Mouse (Mus musculus): ENCODE measurements around the gene Slc2a4.
A peak's percentile ranks its signal among the peaks of the same experiment; 100 is the strongest.

The Slc2a4 gene

DNA sequence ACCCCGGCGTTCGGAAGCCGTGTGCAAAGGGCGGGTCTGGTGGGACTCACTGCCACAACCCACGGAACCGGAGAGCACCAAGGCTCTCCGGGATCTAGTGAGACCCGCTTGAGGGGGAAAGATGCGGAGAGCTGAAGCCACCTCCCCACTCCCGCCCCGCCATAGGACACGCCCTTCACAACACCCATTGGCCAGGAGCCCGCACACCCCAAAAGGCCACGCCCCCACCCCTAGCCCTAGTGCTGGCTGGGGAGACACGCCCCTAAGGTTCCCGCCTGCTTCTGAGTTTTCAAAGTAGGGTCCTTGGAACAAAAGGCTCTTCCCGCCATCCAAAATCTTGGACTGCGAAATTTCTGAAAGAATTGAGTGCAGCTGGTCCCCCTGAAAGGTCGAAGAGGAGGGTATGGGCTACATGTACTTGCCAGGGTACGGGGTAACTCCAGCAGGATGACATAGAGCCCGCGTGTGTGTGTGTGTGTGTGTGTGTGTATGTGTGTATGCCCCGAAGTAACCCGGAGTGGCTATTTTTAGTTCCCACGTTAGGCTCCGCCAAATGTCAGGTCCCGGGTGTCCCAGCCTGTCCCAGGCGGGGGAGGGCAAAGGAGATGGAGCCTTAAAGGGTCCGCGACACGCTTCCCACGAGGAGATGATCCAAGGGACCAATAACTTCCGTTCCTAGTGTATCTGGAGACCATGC is at the start of gene Slc2a4:
Gene Slc2a4, minus strand, starts transcription at position 123 of the 697 bp plus-strand sequence.
- no peak for DNase-seq (ENCODE audit: low spot score)

DNA sequence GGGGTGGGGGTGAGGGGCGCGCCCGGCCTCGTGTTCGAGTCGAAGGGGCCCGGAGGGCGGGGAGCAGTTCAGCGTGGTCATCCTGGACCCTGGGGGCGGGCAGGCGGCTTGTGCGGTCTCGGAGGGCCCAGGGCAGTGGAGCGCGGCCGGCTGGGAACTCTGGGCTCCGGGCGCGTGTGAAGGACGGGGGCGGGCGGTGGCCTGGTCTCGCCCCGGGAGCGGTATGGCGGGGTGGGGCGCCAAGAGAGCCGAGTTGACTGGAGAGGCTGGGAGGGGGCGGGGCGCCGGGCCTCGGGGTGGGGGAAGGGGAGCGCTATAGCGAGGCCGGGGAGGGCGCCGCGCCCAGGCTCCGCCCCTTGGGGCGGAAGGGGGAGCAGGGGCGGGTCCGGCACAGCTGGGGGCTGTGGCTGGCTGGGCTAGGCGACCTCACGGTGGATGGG is 49.1 kb upstream of the Slc2a4 start:
- DNase-seq (ENCODE audit: low spot score) = peak; percentile 72

DNA sequence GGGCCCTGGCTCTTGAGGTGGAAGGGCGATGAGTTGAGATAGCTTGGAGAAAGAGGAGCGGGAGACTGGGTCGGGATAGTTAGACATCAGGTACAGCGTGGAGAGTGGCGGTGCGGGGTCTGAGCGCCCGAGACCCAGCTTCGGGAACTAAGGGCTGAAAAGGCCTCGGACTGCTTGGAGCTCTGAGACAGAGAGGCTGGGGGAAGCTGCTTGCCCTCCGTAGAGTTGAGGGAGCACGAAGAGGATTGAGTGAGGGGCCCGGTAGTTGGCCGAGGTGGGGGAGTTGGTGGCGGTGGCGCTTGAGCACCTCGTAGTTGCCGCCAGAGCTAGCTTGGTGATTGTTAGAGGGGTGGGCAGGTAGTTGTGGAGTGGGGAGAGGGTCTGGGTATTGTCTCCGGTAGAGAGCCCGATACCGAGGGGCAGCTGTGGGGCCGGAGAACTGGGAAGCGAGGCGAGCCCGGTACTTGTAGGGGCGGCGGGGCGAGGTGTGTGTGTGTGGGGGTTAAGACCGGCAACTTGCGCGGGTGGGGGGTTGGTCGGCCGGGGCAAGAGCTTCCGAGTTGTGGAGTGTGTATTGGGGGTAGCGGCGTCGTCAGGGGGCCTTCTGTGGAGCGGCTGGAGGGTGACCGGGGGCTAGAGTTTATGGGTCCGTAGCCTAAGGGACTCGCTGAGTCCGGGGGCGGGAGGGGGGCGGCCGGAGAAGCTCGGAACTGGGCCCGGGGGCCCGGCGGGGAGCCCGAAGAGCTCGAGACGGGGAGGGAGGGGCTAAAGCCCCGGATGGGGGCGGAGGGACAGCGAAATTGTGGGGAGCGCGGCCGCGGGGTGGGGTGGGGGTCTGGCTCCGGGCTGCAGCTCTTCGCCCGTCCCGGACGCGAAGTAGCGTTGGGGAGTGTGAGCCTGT is 48.4 kb upstream of the Slc2a4 start:
- DNase-seq (ENCODE audit: low spot score) = no peak

DNA sequence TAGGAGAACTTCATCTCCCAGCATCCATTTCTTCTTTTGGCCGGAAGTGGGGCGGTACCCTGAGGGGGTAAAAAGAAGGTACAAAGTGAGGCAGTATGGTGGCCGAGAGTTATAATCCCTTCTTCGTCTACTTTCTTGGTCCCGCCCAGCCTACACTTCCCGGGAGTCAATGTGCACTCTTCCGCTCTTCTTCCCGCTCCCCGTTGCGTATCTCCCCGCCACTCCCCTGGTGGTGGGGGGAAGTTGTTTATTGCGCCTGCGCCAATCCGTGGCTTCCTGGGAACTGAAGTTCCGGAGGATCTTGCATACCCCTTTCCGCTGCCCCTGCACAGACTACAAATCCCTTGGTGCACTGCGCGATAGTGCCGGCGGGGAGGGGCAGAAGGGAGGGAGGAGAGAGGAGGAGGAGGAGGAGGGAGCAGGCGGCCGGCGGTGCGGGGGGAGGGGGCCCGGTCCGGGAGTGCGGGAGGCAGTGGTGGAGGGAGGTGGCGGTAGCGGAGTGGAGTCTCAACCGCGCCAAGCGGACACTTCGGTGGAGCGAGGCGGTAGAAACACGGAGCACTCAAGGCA is 47.5 kb upstream of the Slc2a4 start, which contains the start of gene Phf23:
Gene Phf23, plus strand, starts transcription at position 387 of the 570 bp plus-strand sequence.
- peak; percentile 97 for DNase-seq (ENCODE audit: low spot score)

DNA sequence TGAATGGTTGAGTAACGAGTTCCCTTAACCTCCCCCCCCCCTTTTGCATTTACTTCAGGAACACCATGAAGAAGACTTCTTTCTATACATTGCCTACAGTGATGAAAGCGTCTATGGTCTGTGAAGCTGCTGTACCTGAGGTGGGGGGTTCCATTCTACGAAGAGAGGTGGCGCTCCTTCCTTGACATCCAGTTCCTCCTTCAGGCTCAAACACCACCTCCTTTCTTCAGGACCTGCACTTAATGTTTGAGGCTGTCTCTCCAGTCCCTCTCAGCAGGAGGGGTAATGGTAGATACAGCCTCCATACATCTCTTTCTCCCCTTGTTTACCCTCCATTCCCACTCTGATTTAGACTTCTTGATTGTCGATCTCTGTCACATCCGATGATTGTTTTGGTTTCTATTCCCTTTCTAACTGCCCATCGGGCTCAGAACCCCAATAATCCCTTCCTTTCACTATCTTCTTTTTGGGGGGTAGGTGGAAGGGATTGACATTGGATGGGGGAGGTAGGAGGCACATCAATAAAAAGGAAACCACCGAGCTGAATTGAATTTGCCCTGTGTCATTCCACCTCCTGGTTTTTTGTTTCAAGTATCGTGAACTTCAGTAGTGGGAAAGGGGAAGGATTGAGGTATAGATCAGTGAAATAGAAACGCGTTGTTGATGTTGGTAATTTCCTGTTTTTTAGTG is 46.6 kb upstream of the Slc2a4 start:
- DNase-seq (ENCODE audit: low spot score) = no peak

DNA sequence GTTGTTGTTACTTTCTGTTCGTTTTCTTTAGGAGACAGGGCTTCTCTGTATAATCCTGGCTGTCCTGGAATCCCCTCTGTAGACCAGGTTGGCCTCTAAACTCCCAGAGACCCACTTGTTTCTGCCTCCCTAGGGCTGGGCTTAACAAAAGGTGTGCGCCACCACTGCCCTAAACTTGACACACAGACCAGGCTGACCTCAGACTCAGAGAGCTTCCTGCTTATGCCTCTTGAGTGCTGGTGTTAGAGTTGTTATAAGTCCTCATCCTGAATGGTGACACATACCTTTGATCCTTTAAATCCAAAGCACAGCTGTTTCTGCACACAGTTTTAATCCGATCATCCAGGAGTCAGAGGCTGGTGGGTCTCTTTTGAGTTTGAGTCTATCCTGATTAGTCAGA is 44.9 kb upstream of the Slc2a4 start:
- no peak for DNase-seq (ENCODE audit: low spot score)

DNA sequence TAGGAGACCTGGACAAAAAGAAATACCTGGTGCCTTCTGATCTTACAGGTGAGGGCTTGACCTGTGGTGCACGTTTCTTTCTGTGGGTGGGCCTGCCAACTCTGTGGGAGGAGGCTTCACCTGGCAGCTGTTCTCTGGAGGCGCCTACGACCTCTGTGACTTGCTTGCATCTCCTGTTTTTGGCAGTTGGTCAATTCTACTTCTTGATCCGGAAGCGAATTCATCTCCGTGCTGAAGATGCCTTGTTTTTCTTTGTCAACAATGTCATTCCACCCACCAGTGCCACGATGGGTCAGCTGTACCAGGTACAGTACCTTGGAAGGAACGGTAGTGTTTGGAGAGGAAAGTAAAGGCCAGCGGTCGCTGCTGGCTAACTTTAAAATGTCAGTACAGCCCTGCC is 44.4 kb upstream of the Slc2a4 start:
- DNase-seq (ENCODE audit: low spot score) = no peak

DNA sequence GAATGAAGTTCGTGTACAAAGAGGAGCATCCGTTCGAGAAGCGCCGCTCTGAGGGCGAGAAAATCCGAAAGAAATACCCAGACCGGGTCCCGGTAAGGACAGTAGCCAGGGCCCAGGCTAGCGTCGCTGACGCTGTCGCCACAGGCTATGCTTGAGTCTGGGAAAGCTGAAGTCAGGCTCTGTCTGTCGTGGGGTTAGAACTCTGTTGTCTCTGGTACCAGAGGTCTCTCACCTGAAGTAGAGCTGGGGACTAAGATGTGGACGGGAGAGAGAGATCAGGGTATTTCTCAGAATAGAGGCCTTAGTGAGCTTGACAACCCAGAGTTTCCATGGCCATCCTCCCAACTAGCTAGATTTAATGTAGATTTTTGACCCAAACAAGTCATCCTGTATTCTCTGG is 43.7 kb upstream of the Slc2a4 start:
- no peak for DNase-seq (ENCODE audit: low spot score)

DNA sequence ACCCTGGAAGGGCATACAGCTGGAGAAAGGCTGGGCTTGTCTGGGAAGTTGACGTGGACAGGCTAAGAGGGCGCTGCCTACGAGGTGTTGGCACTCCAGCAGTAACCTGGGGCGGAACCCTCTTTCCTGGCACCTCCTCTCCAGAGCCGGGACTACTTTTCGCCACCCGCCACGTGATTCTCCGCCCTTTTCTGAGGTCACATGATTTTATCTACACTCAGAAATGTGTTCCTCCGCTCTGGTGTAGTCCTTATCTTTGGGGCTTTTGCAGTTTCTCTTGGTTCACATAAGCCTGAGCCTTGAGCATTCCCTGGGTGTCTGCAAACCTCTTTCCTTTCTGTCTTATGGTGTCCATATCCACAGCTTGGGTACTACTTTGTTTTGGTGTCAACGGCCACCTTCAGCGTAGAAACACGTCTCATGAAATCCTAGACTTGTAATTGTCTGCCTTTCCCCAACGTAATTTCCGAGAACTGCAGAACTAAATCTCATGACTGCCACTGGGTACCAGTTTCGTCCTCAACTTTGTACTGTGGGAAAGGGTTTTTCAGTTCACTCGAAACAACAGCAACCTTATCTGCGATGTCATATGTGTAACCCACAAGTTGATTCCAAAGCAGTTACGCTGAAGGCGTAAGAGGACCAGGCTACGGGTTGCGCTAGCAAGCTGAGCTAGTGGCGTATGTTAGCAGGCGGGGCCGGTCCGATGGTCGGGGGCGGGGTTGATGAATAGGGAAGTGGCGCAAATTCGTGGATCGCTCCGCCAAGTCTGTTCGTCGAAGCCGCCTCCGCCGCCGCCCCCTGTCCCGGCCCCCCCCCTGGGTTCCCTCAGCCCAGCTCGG is 43.1 kb upstream of the Slc2a4 start, which contains the start of gene Gabarap:
Gene Gabarap, plus strand, starts transcription at position 294 of the 842 bp plus-strand sequence.
- peak; percentile 93 for DNase-seq (ENCODE audit: low spot score)

DNA sequence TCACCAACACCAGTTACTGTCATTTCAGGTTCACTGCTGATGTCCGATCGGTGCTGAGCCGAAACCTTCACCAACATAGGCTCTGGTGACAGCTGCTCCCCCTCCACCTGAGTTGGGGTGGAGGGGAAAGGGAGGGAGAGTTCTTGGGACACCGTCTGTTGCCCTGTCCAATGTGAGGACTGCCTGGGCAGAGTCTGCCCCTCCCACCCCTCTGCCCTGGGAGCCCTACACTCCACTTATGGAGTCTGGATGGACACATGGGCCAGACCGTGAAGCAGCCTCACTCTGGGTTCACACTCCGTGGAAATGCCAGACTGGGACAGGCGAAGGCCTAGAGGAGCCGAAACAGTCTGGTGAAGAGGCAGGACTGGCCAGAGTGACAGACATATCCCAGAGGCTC is 42.0 kb upstream of the Slc2a4 start:
- DNase-seq (ENCODE audit: low spot score) = no peak

DNA sequence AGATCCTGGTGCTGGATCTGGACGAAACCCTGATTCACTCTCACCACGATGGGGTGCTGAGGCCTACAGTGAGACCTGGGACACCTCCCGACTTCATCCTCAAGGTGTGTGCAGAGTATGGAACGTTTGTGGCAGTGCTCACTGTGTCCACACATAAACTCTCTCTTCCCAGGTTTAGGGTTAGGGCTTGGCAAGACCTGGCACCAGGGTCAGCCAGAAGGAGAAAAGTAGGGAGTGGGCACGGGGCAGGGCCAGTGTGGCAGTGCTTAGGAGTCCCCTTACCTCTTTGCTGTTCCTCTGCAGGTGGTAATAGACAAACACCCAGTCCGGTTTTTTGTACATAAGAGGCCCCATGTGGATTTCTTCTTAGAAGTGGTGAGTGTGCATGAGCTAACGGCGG is 36.4 kb upstream of the Slc2a4 start:
- no peak for DNase-seq (ENCODE audit: low spot score)

DNA sequence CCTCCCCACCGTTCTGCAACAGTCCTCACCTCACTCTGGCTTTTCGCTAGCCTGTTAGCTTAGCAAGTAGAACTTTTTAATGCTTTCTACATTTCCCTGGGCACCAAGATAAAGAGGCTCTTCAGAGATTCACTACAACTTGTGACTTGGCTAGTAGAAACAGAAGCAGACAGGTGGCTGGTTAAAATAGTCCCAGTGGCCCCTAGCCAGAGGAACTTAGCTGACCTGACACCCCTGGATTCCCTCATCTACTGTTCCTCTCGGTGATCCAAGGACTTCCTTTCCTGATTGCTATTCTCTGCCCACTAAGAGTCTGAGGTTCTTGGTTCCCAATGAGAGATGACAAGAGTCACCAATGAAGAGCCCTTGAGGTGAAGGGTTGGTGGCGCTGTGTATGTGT is 35.4 kb upstream of the Slc2a4 start:
- no peak for DNase-seq (ENCODE audit: low spot score)

DNA sequence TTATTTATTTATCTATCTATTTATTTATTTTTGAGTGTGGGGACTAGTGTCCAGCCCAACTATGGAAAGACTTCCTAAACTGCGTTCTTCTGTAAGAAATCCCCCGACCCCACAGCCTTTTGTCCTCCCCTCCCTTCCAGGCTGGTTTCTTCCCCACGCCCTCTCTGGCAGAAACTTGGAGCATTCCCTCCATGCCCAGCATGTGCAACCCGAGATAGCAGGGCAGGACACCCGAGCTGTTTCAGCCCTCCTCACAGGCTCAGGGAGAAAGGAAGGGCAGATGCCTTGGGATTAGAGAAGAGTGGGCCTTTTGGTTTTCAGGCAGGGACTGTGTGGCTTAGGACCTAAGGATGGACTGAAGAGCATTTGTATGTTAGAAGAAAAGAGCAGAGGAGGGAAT is 34.9 kb upstream of the Slc2a4 start:
- DNase-seq (ENCODE audit: low spot score) = no peak

DNA sequence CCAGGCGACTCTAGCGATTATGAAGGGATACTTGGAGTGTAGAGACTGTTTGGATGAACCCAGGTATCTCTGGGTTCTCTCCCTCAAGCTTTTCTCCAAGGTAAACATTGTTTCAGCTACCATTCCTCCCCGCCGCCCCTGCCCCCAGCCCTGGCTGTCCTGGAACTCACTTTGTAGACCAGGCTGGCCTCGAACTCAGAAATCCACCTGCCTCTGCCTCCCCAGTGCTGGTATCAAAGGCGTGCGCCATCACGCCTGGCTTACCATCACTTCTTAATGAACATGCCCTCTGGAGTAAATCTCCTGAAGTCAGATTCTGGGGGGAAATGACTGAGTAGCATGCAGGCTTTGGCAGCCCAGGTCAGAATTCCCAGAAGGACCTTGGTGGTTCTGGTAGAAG is 34.2 kb upstream of the Slc2a4 start, which contains the start of gene Elp5:
Gene Elp5, minus strand, starts transcription at position 293 of the 400 bp plus-strand sequence.
- no peak for DNase-seq (ENCODE audit: low spot score)

DNA sequence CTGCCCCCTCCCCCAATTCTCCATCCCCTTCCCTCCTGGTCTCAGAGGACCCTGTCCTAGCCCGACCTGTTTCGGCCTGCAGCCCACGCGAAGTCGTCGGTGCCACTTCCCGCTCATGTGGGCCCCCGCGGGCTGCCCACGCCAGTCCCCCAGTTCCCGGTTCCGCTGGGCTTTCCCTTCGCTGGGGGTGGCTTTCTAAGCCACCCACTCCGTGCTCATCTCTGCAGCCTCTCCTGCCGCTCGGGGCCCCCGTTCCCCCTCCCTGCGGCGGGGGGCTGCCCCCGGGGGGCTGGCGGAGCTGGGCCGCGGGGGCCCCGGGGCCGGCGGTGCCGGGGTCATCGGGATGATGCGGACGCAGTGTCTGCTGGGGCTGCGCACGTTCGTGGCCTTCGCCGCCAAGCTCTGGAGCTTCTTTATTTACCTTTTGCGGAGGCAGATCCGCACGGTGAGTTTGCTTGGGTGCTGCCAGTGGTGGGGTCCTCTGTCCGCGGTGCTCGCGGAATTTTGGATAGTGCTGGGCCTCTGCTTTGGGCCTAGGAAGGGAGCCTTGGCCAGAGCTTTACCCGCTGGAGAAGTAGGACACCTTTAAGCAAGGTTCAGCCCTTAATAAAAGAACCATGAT is 33.3 kb upstream of the Slc2a4 start, which contains the start of gene Ctdnep1:
Gene Ctdnep1, plus strand, starts transcription at position 16 of the 622 bp plus-strand sequence.
- no peak for DNase-seq (ENCODE audit: low spot score)

DNA sequence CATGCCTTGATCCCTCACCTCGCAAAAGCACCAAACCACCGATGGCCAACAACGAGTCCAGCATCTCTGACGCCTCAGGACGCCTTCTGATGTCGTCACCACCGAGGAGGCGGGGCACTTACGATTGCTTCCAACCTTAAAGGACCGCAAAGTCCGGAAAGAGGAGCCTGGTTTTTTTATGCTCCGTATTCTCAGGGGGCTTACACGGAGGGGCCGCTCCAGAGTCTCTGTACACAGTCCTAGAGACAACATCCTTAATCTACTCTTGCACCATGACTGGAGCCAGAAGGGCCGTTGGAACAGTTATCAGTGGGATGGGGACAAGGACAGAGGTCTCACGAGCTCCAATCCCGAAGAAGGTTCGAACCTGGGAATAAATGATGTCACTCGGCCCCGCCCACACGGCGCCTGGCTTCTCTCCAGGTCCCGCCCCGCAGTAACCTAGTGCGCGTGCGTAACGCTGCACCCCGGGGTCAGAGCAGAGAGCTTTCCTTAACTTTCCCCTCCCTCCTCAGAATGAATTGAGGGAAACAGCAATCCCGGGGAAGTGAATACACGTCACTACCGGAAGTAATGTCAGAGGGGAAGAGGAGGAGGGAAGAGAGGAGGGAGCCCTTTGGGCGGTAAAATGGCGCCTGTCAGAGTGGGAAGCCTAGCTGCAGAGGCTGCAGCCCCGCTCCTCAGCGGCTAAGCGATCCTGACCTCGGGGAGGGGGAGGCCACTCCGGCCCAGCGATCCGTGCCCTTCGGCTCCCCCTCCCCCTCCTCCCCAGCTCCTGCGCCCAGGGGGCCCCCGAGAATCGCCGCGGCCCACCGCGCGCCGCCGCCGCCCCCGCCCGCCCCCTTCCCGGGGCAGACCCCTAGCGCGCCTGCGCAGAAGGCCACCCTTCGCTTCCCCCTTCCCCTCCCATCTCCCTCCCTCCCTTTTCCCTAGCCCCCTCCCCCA is 32.5 kb upstream of the Slc2a4 start:
- peak; percentile 99 for DNase-seq (ENCODE audit: low spot score)

DNA sequence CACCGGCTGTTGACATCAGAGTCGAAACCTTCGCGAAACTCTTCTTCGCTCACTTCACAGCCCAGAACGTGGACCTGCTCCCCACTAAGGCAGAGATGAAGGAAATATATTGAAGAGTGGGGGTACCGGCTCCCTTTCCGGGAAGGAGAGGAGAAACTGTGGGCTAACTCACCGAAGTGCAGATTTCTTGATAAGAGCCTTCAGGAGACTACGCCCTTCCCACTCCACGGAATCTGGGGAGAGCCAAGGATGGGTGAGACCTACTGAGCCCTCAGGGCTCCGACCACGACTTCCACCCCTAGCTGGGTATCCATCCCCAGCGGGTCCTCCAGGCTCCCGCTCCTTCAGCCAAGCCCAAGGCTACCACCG is 31.8 kb upstream of the Slc2a4 start:
- no peak for DNase-seq (ENCODE audit: low spot score)

DNA sequence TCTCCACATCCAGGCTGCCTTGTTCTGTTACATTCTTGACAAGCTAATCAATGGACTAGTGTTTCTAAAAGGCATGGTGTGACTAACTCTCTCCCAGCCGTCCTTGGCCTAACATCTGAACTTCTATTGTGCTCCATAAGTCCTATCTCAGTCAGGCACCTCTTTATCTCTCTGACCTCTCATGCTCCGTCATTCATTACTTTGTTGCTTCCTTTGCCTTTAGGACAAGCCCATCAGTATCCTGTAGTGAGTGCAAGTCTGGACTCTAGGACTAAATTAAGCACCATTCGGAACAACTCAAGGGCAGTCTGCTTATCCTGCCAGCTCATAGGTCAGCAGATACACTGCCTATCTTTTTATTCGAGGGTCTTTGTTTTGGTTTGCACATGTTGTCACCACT is 28.3 kb upstream of the Slc2a4 start:
- no peak for DNase-seq (ENCODE audit: low spot score)

DNA sequence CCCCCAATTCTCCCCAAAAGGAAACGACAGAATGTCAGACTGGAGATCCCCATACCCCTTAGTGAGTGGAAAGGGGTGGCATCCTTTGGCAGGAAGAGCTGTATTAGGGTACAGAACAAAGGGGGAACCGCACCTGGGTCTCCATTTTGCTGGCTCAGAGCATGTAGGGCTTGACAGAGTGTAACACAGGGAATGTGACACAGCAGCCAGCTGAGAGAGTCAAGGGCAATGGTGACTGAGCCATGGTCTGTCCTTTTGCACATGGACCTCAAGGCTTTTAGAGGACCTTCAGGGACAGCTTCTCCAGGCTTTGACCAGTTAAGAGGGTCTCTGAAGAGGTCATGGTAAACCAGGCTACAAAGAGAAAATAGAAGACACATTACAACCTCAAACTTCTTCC is 26.9 kb upstream of the Slc2a4 start:
- no peak for DNase-seq (ENCODE audit: low spot score)

DNA sequence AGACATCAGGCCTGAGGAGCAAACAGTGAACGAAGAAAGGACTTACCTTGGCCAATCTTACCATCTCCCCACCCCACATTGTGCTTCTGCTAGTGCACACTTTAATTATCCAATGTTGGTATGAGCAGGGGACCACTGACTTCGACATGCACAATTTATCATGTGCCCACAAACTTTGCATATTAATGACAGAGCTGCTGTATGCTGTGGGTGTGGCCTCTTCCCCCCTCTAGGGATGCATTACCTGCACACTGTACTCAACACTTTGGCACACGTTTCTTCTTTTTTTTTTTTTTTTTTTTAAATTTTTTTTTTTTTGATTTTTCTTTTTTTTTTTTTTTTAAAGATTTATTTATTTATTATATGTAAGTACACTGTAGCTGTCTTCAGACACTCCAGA is 22.8 kb upstream of the Slc2a4 start:
- DNase-seq (ENCODE audit: low spot score) = no peak

All from left cerebral cortex, adult 11 months (tissue).